Mouse (Mus musculus) heart, postnatal 0 days (tissue): ENCODE data around the gene Mmp9. TPM values are rescaled to one million over a fixed set of nuclear protein-coding genes. Genes with fewer than 3 reads are reported as not detected.

Experiments
- ATAC-seq: fragments of 200-750 bp; cut with Nextera tagmentation; 2 replicates; pipeline ENCODE4 v1.8.0; 2017; ENCODE audit warnings: low read depth, moderate number of reproducible peaks, moderate library complexity; ENCODE audit not compliant: insufficient read depth
- DNase-seq: peaks from one replicate; pipeline ENCODE4 v3.0.0-alpha.2; 2016; ENCODE audit warnings: low spot score
- H3K27ac ChIP-seq: fragments of 300-500 bp; sonication (generic); 2 replicates; pipeline ENCODE4 v1.5.1; 2014; ENCODE audit warnings: low read depth, mild to moderate bottlenecking
- H3K27me3 ChIP-seq: fragments of 300-500 bp; sonication (generic); 2 replicates; pipeline ENCODE4 v1.6.1; 2014; ENCODE audit warnings: low read length, mixed read lengths; ENCODE audit not compliant: control insufficient read depth, insufficient read depth
- H3K36me3 ChIP-seq: fragments of 300-500 bp; sonication (generic); replicated peaks from 2 replicates; pipeline ENCODE4 v1.6.1; 2014; ENCODE audit warnings: low read length, mixed read lengths; ENCODE audit not compliant: control insufficient read depth, insufficient read depth
- H3K4me1 ChIP-seq: fragments of 300-500 bp; sonication (generic); 2 replicates; pipeline ENCODE4 v1.6.1; 2014; ENCODE audit warnings: antibody characterized with exemption; ENCODE audit not compliant: control insufficient read depth, insufficient read depth
- H3K4me2 ChIP-seq: fragments of 300-500 bp; sonication (generic); 2 replicates; pipeline ENCODE4 v1.6.1; 2014; ENCODE audit warnings: low read depth, mild to moderate bottlenecking, low read length, moderate library complexity
- H3K4me3 ChIP-seq: fragments of 300-500 bp; sonication (generic); 2 replicates; pipeline ENCODE4 v1.5.1; 2014; ENCODE audit warnings: low read depth, low read length
- H3K9ac ChIP-seq: fragments of 300-500 bp; sonication (generic); replicated peaks from 2 replicates; pipeline ENCODE4 v1.6.1; 2014; ENCODE audit warnings: low read depth, low read length, mixed read lengths
- H3K9me3 ChIP-seq: fragments of 300-500 bp; sonication (generic); replicated peaks from 2 replicates; pipeline ENCODE4 v1.6.1; 2016; ENCODE audit warnings: low read length; ENCODE audit not compliant: control insufficient read depth
- CTCF ChIP-seq: IDR thresholded peaks from 2 replicates; pipeline ENCODE4 v1.5.1; 2016; ENCODE audit warnings: antibody characterized with exemption, control low read depth, low read depth
- EP300 ChIP-seq: IDR thresholded peaks from 2 replicates; pipeline ENCODE4 v1.6.1; 2016; ENCODE audit warnings: antibody characterized with exemption, low read depth
- WGBS: fragments of 180-500 bp; shearing (Covaris S2); extraction: QIAGEN DNeasy Blood & Tissue Kit; methylation state at CpG from one replicate; pipeline ENCODE4 v1.1.7; 2014; 5-methylcytosine and 5-hydroxymethylcytosine counted together
- polyA plus RNA-seq: library from polyadenylated mRNA; unstranded; fragments of >200 nt; fragmentation: Nextera tagmentation; extraction: Ambion mirVana; gene quantifications from 2 replicates; pipeline ENCODE4 v1.2.1, GENCODE M21; 2015
- total RNA-seq: library from RNA; depleted of rRNA; stranded (reverse); fragments of >200 nt; gene quantifications from 2 replicates; pipeline ENCODE4 v1.2.3, GENCODE M21; 2014; ENCODE audit warnings: low replicate concordance

The Mmp9 gene
- total and polyA plus RNA-seq, 2 experiments from 2014 or later: 0.08 to 0.64 TPM

DNA sequence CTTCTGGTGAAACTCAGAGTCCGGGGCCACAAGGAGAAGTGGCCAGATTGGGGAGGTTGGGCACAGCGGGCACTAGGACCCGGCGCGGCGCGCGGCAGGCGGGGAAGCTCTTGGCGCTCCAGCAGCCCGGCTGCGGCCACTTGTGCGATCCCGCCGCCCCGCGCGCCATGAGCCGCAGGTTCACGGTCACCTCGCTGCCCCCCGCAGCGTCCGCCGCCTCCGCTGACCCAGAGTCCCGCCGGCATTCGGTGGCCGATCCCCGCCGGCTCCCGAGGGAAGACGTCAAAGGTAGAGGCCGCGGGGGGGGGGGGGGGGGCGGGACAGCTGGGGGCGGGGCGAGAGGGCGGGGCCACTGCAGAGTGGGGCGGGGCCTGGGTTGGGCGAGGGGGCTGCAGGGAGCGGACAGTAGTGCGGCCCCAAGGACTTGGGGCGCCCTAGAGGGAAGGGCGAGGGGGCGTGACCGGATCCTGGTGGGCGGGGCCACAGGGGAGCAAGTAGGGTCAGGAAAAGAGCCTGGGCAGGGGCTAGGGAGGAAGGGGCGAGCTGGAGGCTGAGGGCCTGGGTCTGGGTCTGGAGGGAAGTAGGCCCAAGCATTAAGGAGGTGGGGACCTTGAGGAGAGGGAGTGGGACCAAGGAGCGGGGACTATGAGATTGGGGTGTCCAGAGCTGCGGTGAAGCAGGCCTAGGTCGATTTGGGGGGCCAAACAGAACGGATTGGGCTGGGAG lies 20.3 kb downstream of the Mmp9 start, which contains the start of gene Slc12a5:
Slc12a5 (plus strand) TSS at position 87 of the 726 bp plus-strand sequence.
- Histone ChIP-seq H3K27ac (no peak within 1 kb of the TSS), H3K27me3 (peaks cover 38% of the 10 kb centered on the region)

DNA sequence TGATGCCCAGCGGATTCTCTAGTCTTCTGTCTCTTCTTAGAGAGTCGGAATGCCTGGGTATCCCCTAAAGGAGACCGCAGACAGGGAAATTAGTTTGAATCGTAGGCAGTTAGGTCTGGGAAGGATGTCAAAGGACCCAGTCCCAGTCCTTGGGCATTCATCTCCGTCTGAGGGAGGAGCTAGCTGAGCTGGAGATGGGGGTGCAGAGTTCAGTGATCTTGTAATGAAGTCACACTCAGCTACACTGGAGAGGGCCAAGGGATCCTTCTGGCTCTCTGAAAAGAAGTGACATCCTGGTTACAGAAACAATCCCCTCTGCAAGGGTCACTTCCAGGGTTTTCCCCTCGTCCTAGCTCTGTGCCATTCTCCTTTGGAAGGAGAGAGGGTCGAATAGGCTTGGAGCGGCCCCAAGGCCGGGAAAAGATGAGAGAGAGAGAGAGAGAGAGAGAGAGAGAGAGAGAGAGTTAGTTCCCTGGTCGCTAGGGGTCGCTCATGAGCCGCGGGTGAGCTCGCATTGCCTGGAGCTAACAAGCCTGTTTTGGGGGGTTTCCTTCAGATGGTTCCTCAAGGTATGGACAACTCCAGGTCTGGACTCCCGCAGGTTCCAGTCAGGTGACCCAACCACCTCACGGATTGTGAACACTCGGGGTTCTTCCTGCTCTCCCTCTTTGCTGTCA lies 21.1 kb downstream of the Mmp9 start:
- Histone ChIP-seq H3K4me3 (no peak overlapping the region), H3K27ac (no peak overlapping the region), H3K9ac (no peak overlapping the region), H3K4me2 (no peak overlapping the region), H3K36me3 (no peaks in the 10 kb centered on the region), H3K27me3 (peaks cover 40% of the 10 kb centered on the region), H3K9me3 (no peaks in the 10 kb centered on the region), H3K4me1 (no peaks in the 10 kb centered on the region)
- 9% methylated on average over 17 of the region's 17 CpGs for WGBS
- ATAC-seq: peak; percentile 19; the same call in 1 of the 2 replicates
- DNase-seq: no peak
- TF ChIP-seq EP300 (no peak), CTCF (peak; percentile 58)

More for the DNA sequence above, 20.3 kb downstream of the Mmp9 start, which contains the start of gene Slc12a5:
- Histone ChIP-seq H3K9me3 (no peaks in the 10 kb centered on the region), H3K4me3 (peak within 1 kb of the TSS; percentile 46), H3K9ac (no peak within 1 kb of the TSS), H3K4me1 (no peaks in the 10 kb centered on the region), H3K36me3 (no peaks in the 10 kb centered on the region), H3K4me2 (peak within 1 kb of the TSS; percentile 71)
- DNase-seq (no peak), ATAC-seq (peak; percentile 34; the same call in 1 of the 2 replicates)
- no peak for TF ChIP-seq EP300
- TF ChIP-seq CTCF: no peak
- 2% methylated on average over 39 of the region's 54 CpGs for WGBS

DNA sequence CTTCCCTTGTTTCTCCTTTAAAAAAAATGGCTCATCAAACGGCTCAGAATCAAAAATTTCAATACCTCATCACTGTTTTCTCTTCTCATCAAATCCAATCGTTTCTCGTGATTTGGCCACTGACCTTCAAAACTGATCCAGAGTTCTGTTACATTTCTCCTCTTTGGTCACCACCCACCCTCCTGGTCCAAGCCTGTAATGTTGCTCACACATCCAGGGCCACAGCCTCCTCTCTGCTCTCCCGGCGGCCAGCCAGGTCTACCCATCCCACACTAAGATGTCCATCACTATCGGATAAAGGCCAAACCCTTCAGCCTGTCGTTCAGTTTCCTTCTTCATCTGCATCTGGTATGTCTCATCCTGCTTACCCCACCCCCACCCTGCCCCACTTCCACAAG lies 21.6 kb downstream of the Mmp9 start:
- H3K9ac ChIP-seq: no peak overlapping the region
- no peaks in the 10 kb centered on the region for H3K9me3 ChIP-seq
- H3K27me3 ChIP-seq: peaks cover 41% of the 10 kb centered on the region
- TF ChIP-seq EP300 (no peak), CTCF (no peak)
- H3K4me2 ChIP-seq: no peak overlapping the region
- WGBS: 40% methylated on average over 7 of the region's 7 CpGs
- no peaks in the 10 kb centered on the region for H3K36me3 ChIP-seq
- no peak overlapping the region for H3K4me3 ChIP-seq
- DNase-seq: no peak
- H3K27ac ChIP-seq: no peak overlapping the region
- no peaks in the 10 kb centered on the region for H3K4me1 ChIP-seq
- no peak for ATAC-seq

DNA sequence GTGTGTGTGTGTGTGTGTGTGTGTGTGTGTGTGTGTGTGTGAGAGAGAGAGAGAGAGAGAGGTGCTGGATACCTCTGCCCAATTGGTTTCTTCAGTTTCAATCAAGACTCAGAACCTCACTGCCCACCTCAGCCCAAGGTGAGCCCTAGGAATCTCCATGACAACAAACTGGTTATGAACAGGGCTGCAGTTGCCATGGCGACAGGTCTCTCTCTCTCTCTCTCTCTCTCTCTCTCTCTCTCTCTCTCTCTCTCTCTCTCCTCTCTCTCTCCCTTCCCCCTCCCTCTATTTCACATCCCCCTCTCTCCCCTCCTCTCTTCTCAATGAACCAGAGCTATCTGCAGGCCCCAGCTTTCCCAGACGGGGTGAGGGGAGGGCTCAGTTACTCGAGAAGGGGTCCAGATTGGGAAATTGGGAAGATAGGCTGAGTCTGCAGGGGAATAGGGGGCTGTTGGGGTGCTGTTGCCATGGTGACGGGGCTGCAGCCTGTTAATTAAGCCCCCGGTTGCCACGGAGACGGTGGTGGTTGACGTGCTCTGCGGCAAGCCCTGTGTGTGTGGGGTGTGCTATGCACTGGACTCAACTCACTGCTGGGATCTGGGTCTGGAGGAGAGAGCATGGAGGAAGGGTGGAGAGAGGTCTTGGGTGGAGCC lies 23.8 kb downstream of the Mmp9 start:
- peaks cover 60% of the 10 kb centered on the region for H3K27me3 ChIP-seq
- no peaks in the 10 kb centered on the region for H3K4me1 ChIP-seq
- TF ChIP-seq CTCF: no peak
- no peak for TF ChIP-seq EP300
- WGBS: 51% methylated on average over 9 of the region's 9 CpGs
- no peak overlapping the region for H3K9ac ChIP-seq
- no peak overlapping the region for H3K4me3 ChIP-seq
- no peak overlapping the region for H3K4me2 ChIP-seq
- ATAC-seq (no peak), DNase-seq (no peak)
- H3K27ac ChIP-seq: no peak overlapping the region
- H3K9me3 ChIP-seq: no peaks in the 10 kb centered on the region
- H3K36me3 ChIP-seq: no peaks in the 10 kb centered on the region

DNA sequence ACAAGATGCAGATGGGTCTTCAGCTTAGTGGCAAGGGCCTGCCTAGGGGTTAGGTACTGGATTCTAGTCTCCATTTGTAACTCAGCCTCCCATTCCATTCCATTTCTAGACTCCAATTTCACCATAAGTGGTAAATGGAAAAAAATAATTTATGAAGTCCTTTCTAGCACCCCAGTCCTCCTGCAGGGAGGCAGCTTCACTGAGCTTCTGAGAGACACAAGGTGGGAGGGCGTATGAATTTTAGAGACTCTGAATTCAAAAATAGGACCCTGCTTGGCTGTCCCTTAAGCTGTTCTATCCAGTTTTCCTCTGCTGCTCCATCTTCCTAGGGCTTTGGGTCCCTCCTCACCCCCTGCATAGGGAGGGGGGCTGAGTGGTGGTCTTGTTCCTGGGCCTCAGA lies 24.4 kb downstream of the Mmp9 start:
- WGBS: 83% methylated on average over 1 of the region's 1 CpGs
- H3K9ac ChIP-seq: no peak overlapping the region

More for the DNA sequence above, 24.4 kb downstream of the Mmp9 start:
- H3K4me3 ChIP-seq: no peak overlapping the region
- peaks cover 66% of the 10 kb centered on the region for H3K27me3 ChIP-seq
- no peak overlapping the region for H3K27ac ChIP-seq
- H3K36me3 ChIP-seq: no peaks in the 10 kb centered on the region
- ATAC-seq (no peak), DNase-seq (no peak)
- H3K4me1 ChIP-seq: no peaks in the 10 kb centered on the region
- no peak overlapping the region for H3K4me2 ChIP-seq
- TF ChIP-seq CTCF (no peak), EP300 (no peak)
- no peaks in the 10 kb centered on the region for H3K9me3 ChIP-seq
